Mouse (Mus musculus) forelimb bud, embryonic 11.5 days (tissue): ENCODE data around the gene Zfp94.

Experiments
- DNase-seq: peaks from one replicate; pipeline ENCODE4 v3.0.0-alpha.2; 2012; ENCODE audit warnings: low read depth, low spot score

Zfp94 gene

DNA sequence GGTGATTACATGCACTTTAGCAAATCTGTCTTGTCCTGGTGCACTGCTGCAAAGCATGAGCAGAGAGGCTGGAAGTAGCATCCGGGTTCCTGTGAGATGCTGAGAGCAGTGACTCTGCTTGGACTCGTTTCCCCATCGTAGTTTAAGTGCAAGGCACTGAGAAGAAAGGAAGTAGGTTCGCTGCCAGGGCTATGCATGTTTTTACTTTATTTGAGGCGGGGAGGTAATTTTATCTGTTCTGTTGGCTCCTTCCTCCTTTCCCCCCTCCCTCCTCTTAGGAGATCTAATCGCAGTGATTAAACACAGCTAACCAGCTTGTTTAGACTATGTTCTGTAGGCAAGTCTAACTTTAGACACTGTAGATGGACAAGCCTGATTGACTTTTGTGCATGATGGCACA, 2.5 kb upstream of the Zfp94 start:
- no peak for DNase-seq

DNA sequence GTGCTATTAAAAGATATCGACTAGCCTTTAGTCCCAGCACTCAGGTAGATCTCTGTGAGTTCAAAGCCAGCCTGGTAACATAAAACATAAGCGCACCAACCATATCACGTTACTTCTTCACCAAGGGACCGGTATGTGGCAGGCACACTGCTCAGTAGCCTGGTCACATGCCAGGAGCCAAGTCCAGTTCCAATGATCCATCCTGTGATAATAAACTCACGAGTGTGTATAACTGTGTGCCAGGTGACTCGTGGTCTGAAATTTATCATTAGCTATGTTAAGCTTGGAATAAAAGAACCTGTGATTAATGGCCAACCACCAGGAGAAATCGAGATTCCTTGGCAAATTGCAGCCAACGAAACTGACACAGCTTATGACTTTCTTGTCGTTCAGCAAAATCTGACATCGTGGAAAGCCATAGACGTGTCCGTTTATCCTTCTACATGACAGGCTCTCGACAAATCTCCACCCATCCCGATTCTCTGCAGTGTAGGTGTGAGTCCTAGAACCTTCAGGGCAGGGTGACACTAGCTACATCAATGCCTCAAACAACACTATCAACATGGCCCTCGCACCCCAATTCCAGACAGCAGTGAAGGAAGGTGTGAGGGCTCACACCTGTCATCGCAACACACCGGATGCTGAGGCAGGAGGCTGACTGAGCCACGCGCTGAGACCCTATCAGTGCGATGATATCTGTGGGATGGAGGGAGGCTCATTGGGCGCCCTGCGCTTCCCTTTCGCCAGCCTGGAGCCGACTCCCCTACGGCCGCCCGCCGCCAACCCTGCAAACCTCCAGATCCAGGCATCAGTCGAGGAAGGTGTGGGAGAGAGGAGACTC, 520 bp downstream of the Zfp94 start:
- no peak for DNase-seq

DNA sequence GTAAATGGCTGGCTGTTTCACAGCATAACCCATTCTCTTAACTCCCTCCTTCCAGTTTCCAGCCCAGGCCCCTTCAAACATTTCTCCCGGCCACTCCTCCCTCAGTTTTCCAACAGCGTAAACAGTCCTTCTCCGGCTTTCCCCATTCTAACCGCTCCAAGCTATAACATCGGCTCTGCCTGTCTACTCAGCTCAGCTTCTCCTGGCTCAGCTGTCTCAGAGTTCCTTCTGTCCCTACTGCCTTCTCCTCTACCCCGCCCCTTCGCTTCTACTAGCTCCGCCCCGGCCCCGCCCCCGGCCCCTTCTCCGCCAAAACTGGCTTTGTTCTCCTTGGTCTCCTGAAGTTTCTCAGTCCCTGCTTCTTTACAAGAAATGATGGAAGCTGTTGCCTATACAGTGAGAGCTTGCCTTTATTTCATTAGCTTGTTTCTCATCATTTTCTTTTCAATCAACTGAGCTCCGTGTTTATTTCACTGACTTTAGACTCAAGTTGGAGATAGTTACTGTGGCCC, 15.6 kb downstream of the Zfp94 start, which contains the start of gene Zfp61:
TSS of gene Zfp61 (minus strand) at position 462 of the 512 bp plus-strand sequence.
- DNase-seq: peak; percentile 44

DNA sequence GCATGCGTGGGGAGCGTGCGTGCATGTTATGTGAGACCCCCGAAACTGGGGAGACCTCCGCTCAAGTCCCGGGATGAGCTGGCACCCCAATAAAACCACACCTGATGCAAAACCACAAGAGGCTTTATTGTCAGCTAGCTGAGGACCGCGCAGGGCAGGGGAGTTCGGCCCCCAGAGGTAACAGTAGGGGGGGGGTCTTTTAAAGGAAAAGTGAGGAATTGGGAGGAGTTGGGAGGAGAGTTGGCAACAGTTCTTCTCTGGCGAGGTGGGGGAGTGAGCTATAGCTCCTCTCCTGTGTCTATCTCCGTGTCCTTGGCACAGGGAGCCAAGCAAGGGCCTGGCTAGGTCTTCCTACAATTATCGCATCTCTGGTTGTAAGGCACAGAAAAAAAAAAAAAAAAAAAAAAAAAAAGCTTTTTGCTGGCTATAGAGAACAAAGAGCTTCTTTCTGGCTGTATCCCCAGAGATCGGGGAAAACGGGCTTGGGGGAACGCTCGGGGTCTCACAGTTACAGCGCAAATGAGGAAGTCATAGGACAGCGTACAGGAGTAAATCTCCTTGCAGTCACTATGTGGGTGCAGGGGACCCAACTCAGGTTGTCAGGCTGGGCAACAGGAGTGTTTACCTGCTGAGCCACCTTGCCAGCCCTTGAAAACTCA, 16.5 kb downstream of the Zfp94 start:
- peak; percentile 18 for DNase-seq

DNA sequence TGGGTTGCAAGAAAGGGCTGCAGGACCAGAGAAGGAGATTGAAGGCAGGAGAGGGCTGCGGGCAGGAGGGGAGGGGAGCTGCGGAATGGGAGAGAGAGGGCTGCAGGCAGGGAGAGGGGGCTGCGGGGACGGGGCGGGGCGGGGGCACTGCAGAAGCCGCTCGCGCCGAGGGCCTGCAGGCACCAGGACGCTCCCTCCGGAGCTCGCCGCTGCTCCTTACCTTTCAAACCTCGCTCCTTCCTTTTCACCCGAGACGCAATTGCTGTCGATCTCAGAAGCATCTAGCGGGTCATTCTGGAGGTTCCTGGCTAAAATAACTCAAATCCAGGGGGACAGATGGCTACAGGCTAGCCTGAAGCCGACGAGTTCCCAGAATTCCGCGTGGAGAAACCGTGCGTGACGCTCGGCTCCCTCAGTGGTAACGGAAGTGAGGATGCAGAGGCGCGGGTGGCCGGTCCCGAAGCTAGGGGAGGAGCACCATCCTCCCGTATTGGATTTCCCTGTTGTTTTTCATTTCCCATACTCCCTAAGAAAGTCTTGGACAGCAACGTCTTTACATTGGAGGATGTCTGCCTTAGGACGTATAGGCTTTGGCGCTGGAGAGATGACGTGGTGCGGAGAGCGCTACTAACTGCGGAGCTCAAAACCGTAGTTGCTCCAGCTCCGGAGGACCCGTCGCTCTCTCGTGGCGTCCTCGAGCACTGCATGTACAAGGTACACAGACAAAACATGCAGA, 17.3 kb downstream of the Zfp94 start:
- peak; percentile 94 for DNase-seq

DNA sequence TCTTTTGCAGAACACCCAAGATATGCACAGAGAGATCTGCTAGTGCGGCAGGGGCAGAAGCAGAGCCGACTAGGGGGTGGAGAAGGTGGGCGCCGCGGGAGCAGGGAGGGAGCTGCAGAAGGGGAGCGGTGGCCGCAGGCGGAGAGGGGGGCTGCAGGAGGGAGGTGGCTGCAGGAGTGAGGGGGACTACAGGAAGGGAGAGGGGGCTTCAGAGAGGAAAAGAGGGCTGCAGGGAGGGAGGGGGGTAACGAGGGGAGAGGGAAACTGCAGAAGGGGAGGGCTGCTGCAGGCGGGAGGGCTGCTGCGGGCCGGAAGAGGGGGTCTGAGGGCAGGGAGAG, 17.9 kb downstream of the Zfp94 start:
- no peak for DNase-seq

DNA sequence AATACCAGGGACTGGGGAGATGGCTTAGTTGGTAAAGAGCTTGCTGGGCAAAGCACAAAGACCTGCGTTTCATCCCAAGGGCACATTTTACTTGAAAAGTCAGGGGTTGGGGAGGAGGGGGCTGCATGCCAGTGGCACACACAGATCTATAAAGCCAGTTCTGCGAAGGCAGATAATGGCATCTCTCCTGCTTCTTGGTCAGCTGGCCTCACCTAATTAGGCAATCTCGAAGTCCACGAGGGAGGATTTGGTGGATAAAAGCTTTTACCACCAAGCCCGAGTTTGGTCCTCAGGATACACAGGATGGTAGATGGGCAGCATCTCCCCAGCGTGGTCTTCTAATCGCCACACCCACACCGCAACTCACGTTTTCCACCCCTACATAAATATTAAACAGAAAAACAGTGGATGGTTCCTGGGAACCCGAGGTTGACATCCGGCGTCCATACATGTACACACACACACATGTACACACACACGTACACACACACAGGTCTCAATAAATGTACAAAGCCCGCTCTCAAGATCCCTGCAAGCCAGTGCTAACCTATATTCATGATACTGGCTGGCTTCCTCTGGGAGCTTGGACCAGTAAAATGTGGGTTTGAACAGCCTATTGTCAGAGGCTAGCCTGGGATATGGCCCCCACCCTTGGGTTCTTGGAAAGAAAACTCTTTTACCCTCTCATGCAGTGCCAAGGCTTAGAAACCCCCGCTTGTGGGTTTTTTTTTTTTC, 18.9 kb downstream of the Zfp94 start:
- no peak for DNase-seq

DNA sequence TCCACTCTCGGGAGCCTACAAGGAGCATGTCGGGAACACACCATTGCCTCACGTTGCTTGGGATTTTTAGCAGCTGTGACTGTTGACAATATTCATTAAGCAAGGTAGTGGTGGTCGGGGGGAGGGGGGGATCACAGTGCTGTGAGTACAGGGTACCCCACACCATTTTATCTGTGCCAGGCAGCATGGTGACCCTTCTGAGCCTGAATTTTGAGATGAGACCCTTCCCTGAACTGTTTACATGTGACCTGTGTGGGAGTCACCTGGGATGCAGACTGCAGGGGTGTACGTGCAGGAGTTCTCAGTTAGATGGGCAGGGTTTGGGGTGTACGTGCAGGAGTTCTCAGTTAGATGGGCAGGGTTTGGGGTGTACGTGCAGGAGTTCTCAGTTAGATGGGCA, 20.1 kb downstream of the Zfp94 start:
- DNase-seq: no peak

DNA sequence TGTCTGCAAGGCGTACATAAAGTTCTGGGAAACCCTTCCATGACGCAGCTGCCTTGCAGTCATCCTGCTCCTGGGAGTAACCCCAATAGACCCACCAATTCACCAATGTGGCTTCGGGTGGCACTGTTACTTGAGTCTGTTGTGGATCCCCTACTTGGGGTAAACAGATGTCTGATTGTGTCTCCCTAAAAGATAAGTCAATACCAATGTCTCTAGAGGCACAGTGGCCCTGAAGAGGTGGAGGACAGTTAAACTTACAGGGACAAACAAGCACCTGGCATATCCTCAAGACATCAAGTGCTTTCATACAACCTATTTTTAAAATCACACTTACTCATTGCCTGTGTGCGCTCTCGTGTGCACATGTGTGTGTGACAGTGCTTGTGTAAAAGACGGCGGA, 21.1 kb downstream of the Zfp94 start:
- DNase-seq: no peak

DNA sequence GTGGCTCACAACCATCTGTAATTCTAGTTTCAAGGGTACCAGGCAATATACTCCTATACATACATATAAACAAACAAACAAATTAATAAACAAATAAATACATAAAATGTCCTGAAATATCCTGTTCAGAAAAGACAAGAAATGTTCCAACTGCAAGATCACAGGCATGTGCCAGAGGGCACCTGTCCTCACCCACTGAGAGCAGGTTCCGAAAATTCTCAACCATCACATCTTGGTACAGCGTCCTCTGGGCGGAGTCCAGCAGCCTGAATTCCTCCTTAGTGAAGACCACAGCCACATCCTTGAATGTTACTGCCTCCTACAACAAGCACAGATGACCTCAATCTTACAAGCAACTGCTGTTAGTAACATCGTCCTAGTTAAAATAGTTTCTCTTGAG, 21.7 kb downstream of the Zfp94 start:
- no peak for DNase-seq

DNA sequence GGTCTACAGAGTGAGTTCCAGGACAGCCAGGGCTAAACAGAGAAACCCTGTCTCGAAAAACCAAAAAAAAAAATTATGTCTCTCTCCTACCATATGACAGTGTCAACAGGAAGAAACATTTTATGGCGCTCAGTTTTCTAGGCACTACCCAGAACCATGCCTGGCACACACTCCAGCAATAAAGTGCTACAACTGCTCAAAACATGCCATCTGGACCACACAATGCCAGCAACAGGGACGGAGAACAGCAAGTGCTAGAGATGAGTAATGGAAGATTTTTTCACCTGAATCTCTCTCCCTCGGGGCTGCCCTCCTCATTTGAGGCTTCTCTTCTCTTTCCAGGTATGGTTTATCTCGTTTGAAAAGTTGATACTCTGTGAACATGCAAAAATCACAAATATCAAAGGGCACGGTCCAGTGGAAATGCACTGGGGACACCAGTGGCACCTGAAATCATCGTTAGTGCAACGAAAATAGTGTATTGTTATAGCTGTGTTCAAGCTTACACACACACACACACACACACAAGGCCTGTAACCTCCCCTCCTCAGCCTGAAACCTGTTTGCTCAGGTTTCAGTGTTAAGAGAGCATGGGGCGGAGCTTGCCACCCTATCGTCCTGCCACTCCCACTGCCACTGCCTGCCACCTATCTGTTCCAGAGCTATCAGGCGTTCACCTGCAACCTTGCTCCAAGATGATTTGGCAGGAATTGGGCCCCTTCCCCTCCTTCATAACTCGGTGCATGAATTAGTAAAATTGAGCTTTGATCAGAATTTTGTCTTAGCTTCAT, 23.2 kb downstream of the Zfp94 start:
- DNase-seq: no peak

DNA sequence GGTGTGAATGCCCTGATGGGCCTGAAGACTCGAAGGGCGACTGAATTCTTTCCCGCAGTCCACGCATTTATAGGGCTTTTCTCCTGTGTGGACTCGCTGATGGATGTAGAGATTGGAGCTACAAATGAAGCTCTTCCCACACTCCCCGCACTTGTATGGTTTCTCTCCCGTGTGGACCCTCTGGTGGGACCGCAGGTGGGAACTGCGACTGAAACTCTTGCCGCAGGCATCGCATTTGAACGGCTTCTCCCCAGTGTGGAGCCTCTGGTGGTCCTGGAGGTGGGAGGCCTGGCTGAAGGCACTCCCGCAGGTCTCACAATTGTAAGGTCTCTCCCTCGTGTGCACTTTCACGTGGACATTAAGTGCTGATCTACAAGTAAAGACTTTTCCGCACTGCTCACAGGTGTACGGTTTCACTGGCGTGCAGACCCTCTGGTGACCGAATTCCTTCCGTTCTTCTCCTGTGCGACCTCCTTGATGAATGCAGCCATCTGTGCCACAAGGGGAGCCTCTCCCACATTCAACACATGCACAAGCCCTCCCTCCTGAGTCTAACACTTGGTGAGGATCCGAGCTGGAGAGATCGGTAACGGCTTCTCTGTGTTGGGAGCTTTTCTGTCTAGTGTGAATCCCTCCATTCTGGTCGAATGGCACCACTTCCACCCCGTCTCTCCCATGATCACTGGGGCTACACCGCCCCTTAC, 24.9 kb downstream of the Zfp94 start:
- no peak for DNase-seq

DNA sequence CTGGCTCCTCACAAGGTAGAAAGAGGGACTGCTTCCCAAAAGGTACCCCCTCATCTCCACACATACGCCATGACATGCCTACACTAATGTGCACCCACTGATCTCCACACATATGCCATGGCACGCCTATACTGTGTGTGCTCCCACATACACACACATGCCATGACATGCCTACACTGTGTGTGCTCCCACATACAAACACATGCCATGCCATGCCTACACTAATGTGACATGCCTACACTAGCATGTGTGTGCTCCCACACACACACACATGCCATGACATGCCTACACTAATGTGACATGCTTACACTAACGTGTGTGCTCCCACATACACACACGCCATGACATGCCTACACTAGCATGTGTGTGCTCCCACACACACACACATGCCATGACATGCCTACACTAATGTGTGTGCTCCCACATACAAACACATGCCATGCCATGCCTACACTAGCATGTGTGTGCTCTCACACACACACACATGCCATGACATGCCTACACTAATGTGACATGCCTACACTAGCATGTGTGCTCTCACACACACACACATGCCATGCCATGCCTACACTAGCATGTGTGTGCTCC, 26.3 kb downstream of the Zfp94 start:
- no peak for DNase-seq

DNA sequence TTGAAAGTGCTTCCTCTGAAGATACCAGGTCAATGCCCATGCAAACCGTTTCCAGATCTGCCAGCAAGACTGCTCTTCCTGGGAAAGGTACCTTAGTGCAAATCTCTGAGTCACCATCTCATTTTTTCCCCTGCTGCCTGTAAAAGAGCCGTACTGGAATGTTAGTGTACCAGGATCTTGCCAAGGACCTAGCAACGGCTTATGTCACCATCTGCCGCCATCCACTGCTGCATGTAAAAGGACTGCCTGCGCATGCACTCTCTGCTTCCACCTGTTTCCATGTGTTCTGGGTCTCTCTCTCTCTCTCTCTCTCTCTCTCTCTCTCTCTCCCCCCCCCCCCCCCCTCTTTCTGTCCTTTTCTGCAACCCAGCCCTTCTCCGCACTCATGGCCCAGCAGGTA, 28.0 kb downstream of the Zfp94 start:
- DNase-seq: no peak

DNA sequence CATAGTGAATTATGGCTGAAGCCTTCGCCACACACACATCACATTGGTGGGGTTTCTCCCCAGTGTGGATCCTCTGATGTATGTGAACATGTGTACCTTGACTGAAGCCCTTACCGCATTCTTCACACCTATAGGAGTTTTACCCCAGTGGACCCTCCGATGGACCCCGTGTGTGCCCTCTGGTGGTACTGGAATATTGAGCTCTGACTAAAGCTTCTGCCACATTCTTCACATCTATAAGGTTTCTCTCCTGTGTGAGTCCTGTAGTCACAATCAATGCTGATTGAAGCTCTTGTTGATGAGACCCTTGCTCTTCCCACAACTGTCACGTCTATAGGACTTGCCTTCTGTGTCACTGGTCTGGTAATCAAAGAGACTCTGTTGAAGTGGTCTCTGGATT, 28.8 kb downstream of the Zfp94 start:
- DNase-seq: no peak

DNA sequence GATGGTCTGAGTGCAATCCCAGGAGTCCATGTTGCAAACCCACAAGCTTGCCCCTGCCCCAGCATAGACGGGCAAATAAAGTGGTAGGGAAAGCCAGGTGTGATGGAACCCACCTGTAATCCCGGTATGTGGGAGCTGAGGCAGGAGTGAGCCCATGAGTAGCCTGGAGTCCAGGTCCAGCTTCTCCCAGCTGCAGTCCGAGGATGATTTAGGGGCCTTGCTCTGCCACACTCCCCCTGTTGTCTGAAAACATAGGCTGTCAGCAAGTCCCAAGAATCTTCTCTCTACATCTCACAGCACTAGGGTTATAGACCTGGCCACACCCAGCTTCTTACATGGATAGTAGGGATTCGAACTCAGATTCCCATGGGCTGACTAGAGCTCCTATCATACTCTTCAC, 29.6 kb downstream of the Zfp94 start:
- DNase-seq: no peak

DNA sequence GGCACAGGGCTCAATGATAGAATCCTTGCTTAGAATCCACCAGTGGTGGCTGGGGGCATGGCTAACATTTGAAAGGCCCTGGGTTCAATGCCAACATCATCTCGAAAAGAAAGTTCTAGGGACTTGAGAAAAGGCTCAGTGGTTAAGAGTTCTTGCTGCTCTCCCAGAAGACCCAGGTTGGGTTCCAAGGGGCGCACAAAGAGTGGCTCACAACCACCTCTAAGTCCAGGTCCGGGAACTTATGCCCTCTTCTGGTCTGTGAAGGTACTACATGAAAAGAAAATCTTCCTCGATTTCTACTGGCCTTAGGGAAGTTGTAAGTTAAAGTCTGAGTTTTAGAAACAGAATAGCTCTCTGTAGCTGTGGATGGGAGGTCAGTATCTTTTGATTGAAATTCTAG, 30.4 kb downstream of the Zfp94 start:
- no peak for DNase-seq

DNA sequence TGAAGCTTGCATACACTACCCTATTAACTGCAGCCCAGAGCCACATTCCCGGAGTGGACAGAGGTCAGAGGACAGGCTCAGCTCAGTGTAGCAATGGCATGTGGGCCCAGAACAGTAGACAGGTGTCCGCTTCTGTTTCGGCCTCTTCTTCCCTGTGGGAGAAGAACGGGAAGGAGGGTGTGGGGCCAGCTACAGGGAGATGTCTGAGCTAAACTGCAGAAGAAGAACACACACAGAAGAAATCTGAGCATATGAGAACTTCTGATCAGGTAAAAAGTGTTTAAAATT, 35.7 kb downstream of the Zfp94 start:
- DNase-seq: no peak

DNA sequence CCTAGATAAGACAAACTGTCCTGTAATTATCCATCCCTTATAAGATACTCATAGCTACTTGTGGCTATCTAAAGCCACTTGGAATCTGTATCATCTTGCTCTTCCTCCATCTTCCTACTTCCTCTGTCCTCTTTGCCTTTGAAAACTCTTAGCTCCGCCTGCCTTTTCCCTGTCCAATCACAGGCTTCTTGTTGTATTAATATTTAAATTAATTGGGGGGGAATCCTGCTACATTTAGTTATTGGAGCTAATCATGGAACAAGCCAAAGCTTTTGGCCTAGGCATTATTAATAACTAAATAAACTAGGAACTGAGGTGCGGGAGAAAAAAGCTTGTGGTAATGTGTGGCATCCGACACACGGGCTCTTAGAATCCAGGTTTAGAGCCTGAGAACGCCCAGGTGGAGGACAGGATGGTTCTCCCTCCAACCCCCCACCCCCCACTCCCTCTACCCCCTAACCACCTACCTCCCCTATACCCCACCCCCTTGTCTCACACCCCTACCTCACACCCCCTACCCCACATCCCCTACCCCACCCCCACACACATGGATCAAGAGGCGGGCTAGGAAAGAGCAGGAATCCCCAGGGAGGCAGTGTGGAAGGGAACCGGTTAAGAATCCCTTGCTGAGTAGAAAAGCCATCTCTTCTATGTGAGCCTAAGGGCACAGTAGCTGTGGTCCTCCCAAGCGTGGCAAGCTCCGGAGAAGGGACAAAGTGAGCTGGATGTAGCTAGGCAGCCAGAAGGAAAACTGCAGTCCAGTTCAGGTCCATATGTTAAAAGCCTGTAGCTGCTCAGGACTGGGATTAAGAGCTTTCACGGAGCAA, 36.2 kb downstream of the Zfp94 start:
- DNase-seq: no peak
